Mouse (Mus musculus): ENCODE measurements around the gene Crb2.

The Crb2 gene

DNA sequence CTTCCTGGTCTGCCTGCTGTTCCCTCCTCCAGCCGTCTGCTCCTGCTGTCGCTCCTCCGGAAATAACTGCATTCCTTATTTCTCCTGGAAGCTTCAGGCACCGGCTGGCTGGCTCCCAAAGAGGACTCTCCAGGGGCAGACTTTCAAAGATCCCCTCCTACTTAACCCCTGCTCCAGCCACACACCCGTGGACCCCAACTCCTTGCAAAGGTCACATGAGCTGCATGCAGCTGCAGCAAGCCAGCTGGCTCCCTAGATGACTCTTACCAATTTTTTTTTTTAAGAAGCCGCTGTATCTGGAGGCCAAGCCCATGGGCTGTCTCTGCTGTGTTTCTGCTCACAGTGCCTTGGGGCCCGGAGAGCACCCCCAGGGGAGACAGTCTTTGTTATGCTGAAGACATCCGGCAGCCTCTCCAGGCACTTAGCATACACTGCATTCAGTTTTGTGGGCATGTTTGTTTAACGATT is 8.9 kb upstream of the Crb2 start:
- DNase-seq, result peak; percentile 62

DNA sequence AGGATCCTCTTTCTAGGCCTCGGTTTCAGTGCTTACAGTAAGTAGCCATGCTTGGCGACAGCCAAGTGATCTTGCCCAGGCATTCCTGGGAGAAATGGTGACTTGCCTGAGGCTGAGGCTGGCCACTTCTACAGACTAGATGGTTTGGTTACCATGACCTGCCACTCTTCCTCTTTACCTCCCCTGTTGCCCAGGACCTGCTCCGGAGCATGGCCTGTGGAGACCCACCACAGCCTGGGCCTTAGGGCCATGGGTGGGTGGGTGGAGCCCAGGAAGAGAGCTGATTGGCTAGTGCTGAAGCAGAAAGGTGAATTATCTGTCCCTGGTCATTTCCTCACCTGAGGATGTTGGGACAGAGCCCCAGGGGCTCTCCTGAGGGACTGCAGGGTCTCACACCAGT is 8.3 kb upstream of the Crb2 start:
- DNase-seq, result no peak

DNA sequence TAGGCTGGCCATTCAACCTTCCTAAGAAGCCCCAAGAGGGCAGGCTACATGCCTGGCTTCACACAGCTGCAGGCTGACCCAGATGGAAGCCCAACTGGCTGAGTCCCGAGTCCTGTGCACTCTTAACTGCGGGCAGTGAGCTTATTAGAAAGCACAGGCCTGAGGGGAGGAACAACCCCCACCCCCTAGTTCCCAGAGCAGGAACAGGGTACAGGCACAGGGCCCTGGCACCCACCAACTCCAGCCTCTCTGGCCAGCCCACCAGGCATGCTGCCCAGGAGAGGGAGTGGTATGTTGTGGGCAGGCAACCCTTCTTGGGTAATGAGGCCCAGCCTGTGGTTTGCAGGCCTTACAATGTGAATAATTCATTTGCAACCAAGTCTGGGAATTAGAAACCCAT is 7.1 kb upstream of the Crb2 start:
- DNase-seq, result no peak

DNA sequence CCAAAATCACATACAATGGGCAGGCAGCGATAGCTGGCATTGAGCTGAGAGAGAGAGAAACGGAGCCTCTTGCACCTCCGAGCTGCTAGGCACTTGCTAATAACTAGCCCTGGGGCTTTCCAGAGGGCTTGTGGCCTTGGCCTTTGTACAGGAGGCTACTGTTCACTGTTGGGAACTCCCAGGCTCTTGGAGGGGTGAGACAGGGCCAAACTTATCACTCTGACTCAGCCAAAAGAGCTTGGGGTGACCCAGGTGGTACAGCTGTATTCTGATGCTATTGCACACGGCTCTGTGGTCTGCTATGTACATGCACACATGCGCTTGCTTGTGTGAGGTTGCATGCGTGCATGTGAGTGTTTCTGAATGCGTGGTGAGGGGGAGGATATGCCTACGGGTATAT is 6.3 kb upstream of the Crb2 start:
- DNase-seq, result no peak

DNA sequence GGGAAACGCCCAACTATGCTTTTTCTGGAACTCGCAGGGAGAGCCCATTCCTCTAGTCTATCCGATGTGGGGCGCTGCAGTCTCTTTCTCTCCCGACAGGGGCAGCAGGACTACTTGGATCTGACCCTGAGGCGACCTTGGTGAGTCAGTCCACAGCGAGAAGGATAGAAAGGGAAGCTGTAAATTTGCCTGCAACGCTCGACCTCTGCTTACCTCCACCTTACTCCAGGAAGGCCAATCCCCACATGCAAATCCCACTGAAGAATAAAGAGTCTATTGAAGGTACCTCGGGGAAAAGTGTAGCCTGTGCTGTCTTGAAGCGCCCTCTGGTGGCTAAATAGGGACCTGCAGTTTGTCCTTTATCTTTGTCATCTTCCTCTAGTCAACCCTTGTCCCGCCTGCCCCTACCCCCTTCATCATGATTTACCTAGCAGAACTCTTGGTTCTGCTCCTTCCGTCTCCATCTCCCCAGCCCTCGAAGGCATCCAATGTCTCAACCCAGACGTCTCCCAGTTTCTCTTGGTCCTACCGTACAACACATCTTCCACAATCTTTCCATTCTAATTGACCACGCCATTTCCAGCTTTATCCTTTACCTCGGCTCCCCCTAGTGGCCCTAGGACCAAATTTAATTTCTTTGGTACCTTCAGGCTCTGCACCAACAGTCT is 4.3 kb upstream of the Crb2 start:
- peak; percentile 92 for DNase-seq

DNA sequence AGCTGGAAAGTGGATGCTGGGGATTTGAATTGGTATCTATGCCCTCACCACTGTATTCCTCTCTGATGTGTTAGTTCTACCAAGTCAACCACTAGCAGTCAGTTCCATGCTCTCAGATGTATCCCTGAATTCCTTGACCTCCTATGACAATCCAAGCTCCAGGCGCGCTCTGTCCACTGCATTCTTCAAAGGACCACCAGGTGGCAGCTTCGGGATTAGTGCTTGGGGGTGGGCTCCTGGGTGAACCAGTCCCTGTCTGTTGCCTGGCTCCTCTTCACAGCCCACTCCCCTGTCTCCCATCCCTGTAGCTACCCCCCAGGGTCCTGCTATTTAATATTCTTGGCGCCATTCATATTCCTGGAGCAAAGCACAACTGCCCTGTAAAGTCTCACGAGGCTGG is 1.5 kb upstream of the Crb2 start:
- DNase-seq, result peak; percentile 43

DNA sequence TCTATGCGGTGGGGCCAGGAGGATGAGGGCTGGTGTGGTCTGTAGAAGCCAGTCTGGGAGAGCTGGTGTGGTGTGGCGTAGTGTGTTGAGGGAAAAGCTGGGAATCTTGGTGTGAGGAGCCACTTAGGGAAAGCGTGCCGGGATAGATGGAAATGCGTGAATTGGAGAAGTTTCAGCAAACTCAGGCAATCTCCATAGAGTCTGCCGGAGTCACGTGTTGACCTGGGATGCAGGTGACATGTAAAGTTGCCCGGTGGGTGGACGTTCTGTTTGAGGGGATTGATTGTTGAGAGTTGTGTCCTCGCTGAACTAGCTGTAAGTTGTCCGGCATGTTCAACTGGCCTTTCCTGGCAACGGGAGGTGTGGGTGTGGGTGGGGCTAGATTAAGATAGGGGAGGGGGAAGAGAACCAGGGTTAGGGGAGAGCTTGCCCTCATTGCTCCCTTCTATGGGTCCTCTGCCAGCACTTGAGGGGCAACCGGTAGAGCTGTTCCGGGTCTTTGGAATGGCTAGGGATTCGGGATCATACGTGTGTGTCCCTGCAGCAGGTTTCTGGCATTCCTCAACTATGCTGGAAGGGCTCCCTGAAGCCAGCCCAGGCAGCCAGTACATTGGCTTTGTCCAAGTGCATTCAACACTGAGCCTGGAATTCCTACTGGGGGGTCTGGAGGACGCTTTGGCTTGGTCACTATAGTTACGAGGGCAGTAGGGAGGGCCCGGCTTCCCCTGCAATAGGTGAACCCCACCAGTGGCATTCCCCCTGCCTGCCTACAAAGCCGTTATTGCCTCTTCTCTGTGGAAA is 762 bp downstream of the Crb2 start:
- DNase-seq, result no peak

DNA sequence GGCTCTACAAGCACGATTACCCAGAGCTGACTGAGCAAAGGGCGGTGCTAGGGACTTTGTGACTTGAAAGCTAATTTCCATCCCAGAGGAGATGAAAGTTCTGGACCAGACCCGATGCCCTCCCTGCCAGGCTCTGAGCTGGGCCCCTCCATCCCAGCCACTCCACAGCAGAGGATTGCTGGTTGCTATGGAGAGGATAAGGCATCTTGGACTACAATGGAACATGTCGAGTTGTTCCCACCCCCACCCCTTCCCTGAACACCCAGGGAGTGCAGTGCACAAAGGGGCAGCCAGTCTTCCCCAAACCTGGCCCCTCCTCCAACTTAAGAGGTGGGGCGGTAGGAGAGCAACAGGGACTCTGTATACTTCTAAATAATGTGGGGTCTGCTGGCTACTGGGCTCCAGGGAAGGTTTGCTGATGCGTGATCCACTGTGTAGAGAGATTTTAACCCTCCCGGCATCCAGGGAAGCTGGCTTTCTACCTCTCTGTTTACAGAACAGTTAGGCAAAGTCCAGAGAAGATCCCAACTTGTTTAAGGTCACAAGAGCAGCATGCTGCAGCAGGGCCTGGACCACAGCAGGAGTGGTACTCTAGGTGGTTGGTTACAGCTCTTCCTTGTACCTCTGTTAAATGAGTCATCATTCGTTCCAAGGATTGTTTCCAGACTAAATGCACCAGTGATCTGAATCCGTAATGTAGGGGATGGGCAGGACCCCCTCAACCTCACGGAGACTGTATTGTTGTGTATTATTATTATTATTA is 2.1 kb downstream of the Crb2 start:
- no peak for DNase-seq

DNA sequence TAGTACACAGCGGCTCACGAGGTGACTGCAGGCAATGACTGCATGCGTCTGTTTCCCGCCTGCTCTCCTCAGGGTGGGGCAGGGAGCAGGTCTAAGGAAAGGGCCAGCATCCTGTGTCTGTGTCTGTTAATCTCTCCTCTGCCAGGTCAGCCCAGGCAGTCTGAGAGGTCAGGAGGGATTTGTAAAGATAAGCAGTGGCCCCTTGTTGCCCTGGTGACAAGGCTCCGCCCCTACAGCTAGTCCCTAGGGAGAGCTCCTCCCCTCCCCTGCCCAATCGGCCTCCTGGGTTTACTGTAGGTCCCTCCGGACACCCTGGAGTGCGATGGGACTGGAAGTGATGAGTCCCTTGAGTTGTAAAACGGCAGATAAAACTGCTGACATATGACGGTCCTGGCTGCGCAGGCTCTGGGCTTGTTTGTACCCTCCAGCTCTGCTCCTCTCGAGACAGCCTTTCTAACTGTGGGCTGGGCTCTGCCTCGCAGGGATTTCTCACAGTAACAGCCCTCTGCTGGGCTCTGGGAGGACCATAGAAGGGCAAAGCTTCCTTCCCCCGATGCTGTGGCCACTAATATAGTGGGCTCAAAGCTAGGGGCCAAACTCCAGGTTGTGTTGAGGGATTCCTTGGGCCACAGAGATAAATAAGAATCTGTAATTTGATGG is 4.4 kb downstream of the Crb2 start:
- DNase-seq, result no peak

DNA sequence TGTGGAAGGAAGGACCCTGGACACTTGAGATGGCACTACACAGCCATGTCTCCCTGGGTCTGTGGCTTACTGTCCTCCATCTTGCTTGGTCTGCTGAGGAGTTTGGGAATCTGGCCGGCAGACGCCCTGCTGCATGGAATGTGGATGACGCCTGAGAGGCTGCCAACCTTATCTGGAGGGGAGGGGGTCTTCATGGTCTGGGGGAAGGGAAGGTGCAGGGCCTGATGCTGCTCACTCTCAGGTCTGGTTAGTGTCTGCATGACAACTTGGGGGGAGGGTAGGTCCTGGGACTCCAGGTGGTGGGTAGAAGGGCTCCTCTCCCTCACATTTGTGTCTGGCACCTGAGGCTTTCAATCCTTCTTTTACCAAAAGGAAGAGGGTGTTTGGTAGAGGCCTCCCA is 5.4 kb downstream of the Crb2 start:
- no peak for DNase-seq

DNA sequence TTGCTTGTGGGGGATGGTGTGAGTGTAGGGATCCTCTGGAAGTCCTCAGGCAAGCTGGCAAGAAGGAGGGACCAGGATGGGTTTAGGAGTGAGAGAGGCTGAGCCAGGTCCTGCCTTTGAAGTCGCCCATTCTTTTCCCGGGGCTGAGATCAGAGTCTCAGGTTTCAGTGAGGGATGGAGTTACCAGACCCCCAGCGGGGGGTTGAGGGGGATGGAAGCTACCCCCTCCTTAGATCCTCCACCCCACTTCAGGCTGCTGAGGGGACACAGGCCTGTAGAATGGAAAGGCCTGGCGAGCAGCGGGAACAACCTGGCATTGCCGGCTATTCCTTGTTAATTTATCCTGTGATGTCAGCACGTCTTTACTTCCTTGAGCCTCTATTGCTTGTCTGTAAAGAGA is 6.0 kb downstream of the Crb2 start:
- DNase-seq, result no peak

DNA sequence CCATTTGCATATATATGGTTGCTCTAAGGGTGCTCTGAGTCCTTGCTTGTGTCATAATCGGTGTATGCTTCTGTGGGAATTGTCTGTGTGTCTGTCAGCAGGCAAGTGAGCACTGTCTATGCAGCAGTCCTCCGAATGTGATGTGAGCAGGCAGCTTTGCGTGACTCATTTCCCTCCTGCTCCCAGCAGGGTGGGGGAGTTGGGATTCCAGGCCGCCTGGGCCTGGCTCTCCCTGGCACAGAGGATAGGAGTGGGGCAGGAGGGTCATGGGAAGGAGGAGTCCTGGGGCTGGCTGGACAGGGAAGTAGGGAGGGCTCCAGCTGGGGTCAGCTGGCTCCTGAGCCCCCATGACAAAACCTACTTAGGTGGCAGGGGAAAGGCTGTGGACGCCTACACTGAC is 8.4 kb downstream of the Crb2 start:
- no peak for DNase-seq

DNA sequence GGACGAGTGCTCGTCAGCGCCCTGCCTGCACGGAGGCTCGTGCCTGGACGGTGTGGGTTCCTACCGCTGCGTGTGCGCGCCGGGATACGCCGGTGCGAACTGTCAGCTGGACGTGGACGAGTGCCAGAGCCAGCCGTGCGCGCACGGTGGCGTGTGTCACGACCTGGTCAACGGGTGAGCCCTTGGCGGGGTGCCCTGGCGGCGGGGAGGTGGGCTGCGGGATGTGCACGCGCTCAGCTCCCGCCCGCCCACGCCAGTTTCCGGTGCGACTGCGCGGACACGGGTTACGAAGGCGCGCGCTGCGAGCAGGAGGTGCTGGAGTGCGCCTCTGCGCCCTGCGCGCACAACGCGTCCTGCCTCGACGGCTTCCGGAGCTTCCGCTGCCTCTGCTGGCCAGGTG is 10.4 kb downstream of the Crb2 start:
- DNase-seq, result peak; percentile 36

DNA sequence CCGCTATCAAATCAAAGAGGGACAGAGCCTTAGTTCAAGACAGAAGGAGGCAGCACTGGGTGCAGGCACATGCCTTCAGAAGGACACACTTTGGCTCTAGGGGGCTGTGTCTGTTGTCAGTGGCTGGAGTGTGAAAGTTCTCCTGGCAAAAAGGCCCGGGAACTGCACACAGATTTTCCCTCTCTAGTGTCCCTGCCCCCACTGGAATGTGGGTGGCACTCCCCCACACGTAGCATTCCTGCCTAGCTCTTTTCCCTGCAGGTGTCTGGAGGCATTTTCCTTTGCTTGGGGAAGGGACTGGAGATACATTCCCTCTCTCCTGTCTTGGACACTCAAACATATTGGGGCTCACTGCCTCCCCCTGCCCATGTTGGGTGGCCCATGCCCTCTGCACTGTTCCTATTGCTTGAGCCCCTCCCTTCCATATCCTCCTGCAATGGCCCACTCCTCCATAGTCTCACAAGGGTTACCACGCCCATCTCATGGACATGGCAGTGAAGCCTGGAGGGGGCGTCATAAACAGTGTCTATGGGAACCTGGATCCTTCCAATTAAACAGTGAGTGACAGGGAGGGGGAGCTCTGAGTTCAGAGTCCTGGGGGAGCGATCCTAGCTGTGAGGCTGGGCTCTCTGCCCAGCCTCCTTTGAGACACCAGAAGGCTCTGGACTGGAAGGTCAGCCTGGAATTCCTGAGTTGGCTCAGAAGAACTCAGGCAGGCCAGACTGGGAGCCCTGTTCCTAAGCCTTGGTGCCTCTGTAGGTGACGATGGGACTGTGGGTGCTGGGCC is 12.3 kb downstream of the Crb2 start:
- no peak for DNase-seq

DNA sequence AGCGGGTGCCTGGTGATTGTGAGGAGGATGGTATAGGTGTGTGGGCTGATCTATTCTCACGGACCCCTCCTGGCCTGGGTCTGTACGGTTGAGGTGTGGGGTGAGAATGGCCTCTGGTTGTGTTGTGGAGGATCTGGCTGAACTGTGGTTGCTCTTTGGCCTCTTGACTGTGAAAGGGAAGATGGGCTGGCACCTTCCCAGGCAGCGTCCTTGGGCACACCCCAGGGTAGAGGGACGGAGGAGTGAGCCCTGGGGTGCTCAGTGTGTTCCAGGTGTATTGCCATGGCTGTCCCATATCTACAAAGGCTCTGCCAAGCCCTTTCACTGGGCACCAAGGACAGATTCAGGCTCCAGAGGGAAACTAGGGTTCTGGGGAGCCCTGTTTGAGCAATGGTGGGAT is 13.0 kb downstream of the Crb2 start:
- DNase-seq, result no peak

DNA sequence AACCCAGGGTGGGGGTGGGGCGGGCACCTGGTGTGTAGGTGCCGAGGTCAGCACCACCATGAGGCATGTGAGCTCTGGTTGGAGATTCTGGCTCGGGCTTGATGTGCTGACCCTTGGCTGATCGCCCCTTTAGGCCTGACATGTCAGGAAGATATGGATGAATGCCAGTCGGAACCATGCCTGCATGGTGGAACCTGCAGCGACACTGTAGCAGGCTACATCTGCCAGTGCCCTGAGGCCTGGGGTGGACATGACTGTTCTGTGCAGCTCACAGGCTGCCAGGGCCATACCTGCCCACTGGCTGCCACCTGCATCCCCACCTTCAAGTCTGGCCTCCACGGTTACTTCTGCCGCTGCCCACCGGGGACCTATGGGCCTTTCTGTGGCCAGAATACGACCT is 13.9 kb downstream of the Crb2 start:
- no peak for DNase-seq

DNA sequence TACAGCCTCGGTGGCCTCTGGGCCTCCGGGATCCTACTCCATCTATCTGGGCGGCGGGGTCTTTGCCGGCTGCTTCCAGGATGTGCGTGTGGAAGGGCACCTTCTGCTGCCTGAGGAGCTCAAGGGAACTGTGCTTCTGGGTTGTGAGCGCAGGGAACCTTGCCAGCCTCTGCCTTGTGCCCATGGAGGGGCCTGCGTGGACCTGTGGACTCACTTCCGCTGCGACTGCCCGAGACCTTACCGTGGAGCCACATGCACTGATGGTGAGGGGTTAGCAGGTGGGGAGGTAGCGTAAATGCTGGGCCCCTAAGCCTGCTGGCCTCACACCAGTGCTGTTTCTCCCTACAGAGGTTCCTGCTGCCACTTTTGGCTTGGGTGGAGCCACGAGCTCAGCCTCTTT is 14.7 kb downstream of the Crb2 start:
- no peak for DNase-seq

DNA sequence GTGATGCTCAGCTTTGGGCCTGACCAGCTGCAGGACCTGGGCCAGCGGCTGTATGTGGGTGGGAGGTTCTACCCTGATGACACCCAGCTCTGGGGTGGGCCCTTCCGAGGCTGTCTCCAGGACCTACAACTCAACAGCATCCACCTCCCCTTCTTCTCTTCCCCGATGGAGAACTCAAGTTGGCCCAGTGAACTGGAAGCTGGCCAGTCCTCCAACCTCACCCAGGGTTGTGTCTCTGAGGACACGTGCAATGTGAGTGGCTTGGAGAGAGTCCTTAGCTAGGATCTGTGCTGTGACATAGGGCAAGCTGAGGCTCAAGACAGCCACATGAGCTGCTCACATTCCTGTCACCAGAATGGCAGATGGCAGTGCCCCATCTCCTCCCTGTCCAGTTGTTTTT is 15.3 kb downstream of the Crb2 start:
- no peak for DNase-seq

DNA sequence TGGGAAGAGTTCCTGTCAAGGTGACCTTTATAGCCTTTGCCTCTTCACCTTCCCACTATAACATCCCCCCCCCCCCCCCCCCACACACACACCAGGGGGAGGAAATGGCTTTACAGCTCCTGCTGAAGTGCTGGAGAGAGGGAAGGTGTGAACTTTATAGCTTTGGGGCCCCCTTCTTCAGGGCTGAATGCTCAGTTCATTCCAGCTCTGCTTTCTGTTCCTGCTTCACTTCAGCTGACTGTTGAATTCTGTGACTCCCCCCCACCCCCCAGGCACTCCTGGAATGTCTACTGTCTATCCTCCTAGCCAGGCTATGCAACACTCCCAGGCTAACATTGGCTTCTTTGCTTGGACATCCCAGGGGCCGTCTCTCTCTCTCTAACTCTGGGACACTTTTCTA is 20.0 kb downstream of the Crb2 start:
- no peak for DNase-seq

DNA sequence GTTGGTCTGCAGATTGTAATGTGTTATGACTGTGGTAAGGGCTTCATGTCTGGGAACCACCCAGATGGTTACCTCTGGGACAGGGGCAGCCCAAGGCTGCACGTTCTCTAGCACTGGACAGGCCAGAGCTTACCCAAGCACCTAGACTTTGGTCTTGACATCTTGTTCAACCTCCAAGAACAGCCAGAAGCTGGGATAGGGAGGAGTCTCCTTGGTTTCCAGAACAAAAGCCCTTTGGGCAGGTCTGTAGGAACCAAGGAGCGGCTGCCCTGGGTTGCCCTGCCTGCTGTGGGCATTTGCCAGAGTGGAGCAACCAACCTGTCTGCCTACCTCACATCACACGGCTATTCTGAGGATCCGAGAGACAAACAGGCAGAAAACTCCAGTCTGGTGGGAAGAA is 21.0 kb downstream of the Crb2 start:
- no peak for DNase-seq

DNA sequence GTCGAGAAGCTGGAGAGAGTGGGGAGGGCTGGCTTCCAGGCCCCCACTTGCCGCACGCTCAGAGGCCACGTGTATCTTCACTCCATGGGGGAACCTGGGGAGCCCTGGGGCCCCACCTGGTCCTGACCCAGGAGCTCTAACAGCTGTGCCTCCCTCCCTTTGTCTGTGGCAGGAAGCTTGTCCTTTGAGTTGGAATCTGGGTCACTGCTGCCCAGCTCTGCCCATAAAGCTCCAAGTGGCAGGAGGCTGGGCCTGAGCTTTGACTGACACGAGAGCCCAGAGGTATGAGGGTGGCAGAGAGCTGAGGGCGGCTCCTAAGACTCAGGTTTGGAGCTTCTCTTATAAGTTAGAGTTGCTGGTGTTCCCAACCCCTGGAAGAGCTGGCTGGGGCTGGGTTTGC is 23.1 kb downstream of the Crb2 start:
- DNase-seq, result no peak

DNA sequence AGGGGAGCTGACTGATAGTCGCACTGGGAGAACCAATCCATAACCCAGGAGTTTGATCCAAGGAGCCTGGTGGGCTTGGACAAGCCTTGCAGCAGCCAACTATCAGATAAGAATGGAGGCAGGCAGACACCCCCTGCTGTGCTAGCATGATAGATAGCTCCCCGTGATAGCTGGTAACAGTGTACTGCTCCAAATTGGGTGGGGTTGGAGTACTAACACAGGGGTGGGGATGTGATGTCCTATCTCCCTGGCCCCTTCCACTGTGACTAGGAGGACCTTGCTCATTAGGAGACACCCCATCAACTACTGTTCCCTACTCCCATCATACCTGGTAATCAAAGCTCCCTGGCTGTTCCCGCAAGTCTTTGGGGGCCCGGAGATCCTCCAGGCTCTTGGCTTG is 25.6 kb downstream of the Crb2 start:
- no peak for DNase-seq

Data from thymus, postnatal 14 days (tissue).